Comparison of ENCODE assay signal across 22 mouse cellular contexts in the genomic region with DNA sequence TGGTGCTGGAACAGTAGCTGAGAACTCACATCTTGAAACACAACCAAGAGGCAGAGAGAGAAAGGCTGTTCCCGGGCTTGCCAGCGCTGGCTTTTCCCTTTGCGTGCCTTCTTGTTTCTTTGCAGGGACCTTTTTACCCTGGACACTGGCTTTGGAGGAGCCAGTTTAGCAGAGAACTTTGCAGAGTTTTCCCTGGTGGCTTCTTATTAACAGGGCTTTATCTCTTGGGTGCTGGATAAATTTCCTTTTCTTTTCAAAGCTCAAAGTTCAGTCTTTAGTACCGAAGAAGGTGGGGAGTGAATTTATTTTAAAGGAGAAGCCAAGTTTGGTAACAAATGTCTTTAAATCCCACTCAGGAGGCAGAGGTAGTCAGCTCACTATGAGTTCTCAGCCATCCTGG.
A peak's percentile ranks its signal among the peaks of the same experiment; 100 is the strongest.
DNase-seq lines count a peak whose midpoint lies in the region; ATAC-seq lines count a peak whose summit lies in the region.
"Had no signal": no experiment of that assay in that cellular context is flagged by ENCODE, and none has a peak within 500 bp of the region (broad histone marks: within the 10 kb centered on the region; RNA-seq: fewer than 3 reads in every experiment).

No protein-coding gene starts in this region.

- no peaks in the 10 kb centered on the region for H3K4me1 ChIP-seq in intestine, embryonic 15.5 days (replicated peaks)
- H3K4me1 ChIP-seq in intestine, embryonic 16.5 days (ENCODE audit: control insufficient read depth, insufficient read depth, low read length), result no peaks in the 10 kb centered on the region
- H3K4me1 ChIP-seq: embryonic facial prominence, embryonic 13.5 days; embryonic facial prominence, embryonic 15.5 days; forebrain, embryonic 10.5 days; forebrain, embryonic 12.5 days had no signal

- H3K27me3 ChIP-seq in intestine, embryonic 15.5 days (replicated peaks), result no peaks in the 10 kb centered on the region
- no peaks in the 10 kb centered on the region for H3K27me3 ChIP-seq in intestine, embryonic 16.5 days (replicated peaks; ENCODE audit: control insufficient read depth, insufficient read depth, low read length)
- H3K27me3 ChIP-seq: embryonic facial prominence, embryonic 13.5 days; embryonic facial prominence, embryonic 15.5 days; forebrain, embryonic 12.5 days had no signal

- peak; percentile 55 for ATAC-seq in intestine, embryonic 15.5 days
- ATAC-seq in intestine, embryonic 16.5 days, result peak; percentile 59; the same call in 1 of the 2 replicates
- ATAC-seq: forebrain, embryonic 14.5 days; forebrain, embryonic 16.5 days had no signal

- H3K36me3 ChIP-seq in intestine, embryonic 15.5 days, result peaks cover 8% of the 10 kb centered on the region; the same call in 1 of the 2 replicates
- 0 out of 2 replicates have a peak, but pooled peaks cover 2% of the 10 kb centered on the region for H3K36me3 ChIP-seq in intestine, embryonic 16.5 days (ENCODE audit: control insufficient read depth, insufficient read depth, low read length)

- no peak overlapping the region for H3K4me3 ChIP-seq in intestine, embryonic 15.5 days (replicated peaks)
- H3K4me3 ChIP-seq in intestine, embryonic 16.5 days (ENCODE audit: low read length), result no peak overlapping the region
- H3K4me3 ChIP-seq: embryonic facial prominence, embryonic 13.5 days; embryonic facial prominence, embryonic 15.5 days; erythroblast, embryonic 14.5 days; forebrain, embryonic 10.5 days; forebrain, embryonic 12.5 days had no signal

- peak; percentile 44 for DNase-seq in yolk sac, embryonic 10.5 days (ENCODE audit: low spot score)
- DNase-seq in thymus, postnatal 10 days (ENCODE audit: low spot score in 2 of 2), result no peak
- no peak for DNase-seq in layer of hippocampus, postnatal 36 days
- DNase-seq: adrenal gland, adult 2 months; adrenal gland, postnatal 10 days; adrenal gland, postnatal 25 days; cerebellum, adult 11 months; cerebellum, adult 18-20 months; cerebellum, adult 8-10 months; cerebellum, adult 9-11 months; cerebellum, postnatal 14 days; cerebellum, postnatal 36 days; embryo, embryonic 11 days had no signal

- H3K4me2 ChIP-seq in intestine, embryonic 15.5 days (replicated peaks), result no peak overlapping the region
- no peak overlapping the region for H3K4me2 ChIP-seq in intestine, embryonic 16.5 days (ENCODE audit: low read depth, low read length)
- H3K4me2 ChIP-seq: embryonic facial prominence, embryonic 13.5 days; embryonic facial prominence, embryonic 15.5 days; forebrain, embryonic 12.5 days had no signal

- H3K27ac ChIP-seq in intestine, embryonic 15.5 days, result no peak overlapping the region
- H3K27ac ChIP-seq in intestine, embryonic 16.5 days (ENCODE audit: low read length), result no peak overlapping the region
- H3K27ac ChIP-seq: embryonic facial prominence, embryonic 13.5 days; embryonic facial prominence, embryonic 15.5 days; forebrain, embryonic 10.5 days; forebrain, embryonic 12.5 days had no signal

- WGBS in intestine, embryonic 15.5 days, result 84% methylated on average over 4 of the region's 4 CpGs
- 74% methylated on average over 4 of the region's 4 CpGs for WGBS in intestine, embryonic 16.5 days

- H3K9me3 ChIP-seq in intestine, embryonic 15.5 days, result no peaks in the 10 kb centered on the region
- no peaks in the 10 kb centered on the region for H3K9me3 ChIP-seq in intestine, embryonic 16.5 days (ENCODE audit: control insufficient read depth, low read length)
- H3K9me3 ChIP-seq: embryonic facial prominence, embryonic 15.5 days; forebrain, embryonic 12.5 days had no signal

- no peak overlapping the region for H3K9ac ChIP-seq in intestine, embryonic 15.5 days
- H3K9ac ChIP-seq in intestine, embryonic 16.5 days (ENCODE audit: low read depth, low read length), result no peak overlapping the region
- H3K9ac ChIP-seq: embryonic facial prominence, embryonic 13.5 days; embryonic facial prominence, embryonic 15.5 days; forebrain, embryonic 12.5 days had no signal
